Mouse (Mus musculus): ENCODE data around the gene Rab20.

The Rab20 gene

DNA sequence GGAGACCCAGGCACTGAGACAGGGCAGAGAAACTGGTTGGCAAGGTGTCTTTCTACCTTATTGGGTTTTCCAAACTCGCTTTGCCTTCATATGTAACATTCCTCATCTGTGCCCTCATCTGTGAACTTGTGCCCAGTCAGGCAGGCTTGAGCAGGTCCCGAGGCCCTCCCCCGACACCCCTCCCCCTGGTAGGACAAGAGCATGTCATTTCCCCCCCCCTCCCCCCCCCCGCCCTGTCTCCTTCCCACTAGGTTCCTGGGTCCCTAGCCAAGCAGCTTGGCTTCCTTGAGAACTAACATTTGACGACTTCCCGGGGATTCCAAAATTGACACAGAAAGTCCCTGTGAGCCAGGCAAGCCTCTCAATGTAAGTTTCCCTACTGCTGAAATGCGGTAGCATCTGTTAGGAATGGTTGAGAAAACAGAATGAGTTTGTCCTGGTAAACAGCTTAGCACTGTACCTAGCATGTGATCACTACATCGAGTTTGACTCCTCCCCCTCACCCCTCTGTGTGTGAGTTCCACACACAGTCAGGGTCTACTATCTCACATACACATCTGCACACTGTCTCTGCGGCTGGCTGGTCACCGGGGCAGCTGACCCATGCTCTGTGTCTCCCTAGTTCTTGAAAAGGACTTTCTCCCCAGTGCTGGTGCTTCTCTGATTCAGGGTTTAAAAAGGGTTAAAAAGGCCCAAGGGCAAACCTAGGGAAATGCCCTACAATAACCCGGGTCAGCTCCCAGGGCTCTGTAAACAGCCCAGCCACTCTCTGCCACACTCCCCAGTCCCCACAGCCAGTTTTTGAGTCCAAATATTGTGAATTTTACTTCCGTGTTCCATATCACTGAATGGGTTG is 20.3 kb downstream of the Rab20 start:
- no peak for ATAC-seq (ENCODE audit: insufficient number of reproducible peaks, low FRiP score, low TSS enrichment)

DNA sequence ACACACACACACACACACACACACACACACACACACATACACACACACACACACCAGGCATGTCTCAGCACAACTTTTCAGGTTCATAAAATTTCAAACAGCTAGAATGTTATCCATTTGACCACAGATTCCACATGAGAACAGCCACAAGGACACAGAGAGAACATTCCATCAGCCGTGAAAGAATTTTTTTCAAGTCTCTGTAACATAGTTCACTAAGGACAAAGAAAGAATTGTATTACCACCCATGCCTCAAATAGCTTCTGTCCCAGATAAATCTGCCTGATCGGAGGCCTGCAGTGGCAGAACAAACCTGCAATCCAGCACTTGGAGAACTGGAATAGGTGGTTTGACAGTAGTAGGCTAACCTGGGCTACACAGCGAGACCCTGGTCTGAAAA is 21.2 kb downstream of the Rab20 start:
- no peak for ATAC-seq (ENCODE audit: insufficient number of reproducible peaks, low FRiP score, low TSS enrichment)

DNA sequence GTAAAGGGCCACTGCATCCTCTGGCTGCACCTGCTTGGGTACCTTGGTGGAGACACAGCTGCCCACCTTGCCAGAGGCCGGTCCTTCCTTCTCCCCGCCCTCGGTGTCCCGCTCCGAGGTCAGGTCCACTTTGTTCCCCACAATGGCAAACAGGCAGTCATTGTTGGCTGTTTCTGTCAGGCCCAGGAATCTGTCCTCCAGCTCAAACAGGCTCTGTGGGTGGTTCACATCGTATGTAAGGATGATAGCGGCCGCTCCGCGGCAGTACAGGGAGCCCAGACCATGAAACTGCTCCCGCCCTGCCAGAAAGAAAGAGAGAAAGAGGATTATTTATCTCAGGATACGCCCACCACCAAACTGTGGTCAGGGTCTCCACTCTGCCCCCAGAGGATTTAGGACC is 24.3 kb downstream of the Rab20 start:
- no peak for ATAC-seq (ENCODE audit: insufficient number of reproducible peaks, low FRiP score, low TSS enrichment)

DNA sequence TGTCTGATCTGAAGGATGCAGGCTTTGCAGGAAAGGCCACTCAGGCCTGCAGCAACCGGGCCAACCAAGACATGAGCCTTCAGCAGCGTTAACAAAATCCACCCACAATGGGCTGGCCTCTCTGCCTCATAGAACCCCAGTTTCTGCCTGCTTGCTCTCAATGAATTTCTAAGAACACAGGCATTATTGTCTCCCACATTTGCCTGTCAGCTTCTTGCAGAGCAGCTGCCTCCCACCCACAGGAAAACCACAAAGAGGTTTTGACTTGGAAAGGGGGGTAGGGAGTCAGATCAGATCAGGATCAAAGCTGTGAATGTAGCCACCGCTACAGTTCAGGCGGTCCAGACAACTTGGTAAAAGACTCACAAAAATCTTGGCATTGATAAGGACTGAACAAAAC is 25.5 kb downstream of the Rab20 start:
- ATAC-seq (ENCODE audit: insufficient number of reproducible peaks, low FRiP score, low TSS enrichment) = no peak

DNA sequence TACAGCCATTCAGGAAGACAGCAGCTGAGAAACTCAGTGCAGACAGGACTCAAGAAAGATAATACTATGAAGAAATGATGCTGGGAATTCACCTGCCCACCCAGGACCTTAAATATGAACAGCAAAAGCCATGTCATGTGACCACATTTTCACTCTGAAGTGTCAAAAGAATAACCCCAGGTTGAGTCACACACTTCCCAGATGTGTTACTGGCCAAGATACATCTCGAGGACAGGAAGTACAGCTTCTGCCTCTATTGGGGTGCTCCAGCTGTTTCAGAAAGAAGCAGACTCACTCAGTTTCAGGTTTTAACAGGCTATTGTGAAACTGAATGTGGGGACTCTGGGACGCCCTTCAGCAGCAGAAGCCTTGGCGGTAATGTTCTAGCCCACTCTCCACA is 26.0 kb downstream of the Rab20 start:
- no peak for ATAC-seq (ENCODE audit: insufficient number of reproducible peaks, low FRiP score, low TSS enrichment)

DNA sequence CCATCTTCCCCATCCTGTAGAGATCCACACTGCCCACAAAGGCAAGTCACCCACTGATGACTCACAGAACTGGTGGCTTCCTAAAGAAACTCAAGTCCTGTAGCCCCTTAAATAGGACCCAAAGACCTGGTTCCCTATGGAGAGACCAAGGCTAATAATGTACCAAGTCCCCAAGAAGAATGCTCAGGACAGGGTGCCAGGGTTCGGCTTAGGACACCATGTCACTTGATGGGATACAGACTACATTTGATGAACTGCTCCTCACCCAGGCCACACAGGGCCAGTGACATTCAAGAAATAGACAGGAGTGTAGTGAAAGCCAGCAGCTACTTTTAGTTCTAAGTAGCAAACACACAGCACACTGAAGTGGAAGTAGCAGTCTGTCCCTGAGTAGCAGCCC is 26.4 kb downstream of the Rab20 start:
- no peak for ATAC-seq (ENCODE audit: insufficient number of reproducible peaks, low FRiP score, low TSS enrichment)

DNA sequence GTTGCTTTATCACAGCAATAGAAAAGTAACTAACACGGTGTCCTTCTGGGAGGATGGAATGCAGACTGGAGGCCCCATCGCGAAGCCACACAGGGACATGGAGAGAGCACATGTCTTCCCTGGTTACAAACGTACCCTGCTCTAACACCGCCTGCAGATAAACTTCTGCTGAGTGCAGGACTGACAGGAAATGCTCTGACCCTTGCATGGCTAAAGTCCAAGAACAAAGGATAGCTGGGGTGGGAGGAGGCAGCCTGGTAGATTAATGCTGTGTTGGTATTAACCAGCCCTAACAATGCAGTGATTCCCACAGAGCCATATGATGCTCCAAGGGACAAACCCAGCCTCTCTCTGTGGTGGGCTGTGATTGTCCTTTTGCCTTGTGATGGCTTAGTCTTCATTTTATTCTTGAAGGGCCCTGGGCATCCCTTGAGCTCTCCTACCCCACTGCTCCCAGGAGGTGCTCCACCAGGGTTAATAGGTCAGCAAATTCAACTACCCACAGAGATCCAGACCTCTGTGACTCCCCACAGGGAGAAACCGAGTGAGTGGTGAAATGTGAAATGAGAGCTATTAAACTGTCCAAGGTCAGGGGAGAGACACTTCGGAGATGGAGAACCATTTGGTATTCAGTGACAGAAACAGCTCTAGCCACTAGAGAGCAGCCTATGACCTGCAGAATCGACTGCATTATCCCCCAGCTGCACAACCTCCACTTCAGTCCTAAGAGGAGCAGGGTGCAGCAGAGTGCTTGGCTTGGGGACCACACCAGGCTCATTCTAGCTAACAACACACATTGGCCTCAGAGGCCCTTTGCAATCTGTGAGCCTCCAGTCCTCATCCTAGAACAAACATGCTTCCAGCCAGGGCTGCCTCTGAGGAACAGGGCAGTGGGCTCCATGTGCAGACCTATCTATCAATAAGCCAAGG is 28.1 kb downstream of the Rab20 start:
- ATAC-seq (ENCODE audit: insufficient number of reproducible peaks, low FRiP score, low TSS enrichment) = no peak

DNA sequence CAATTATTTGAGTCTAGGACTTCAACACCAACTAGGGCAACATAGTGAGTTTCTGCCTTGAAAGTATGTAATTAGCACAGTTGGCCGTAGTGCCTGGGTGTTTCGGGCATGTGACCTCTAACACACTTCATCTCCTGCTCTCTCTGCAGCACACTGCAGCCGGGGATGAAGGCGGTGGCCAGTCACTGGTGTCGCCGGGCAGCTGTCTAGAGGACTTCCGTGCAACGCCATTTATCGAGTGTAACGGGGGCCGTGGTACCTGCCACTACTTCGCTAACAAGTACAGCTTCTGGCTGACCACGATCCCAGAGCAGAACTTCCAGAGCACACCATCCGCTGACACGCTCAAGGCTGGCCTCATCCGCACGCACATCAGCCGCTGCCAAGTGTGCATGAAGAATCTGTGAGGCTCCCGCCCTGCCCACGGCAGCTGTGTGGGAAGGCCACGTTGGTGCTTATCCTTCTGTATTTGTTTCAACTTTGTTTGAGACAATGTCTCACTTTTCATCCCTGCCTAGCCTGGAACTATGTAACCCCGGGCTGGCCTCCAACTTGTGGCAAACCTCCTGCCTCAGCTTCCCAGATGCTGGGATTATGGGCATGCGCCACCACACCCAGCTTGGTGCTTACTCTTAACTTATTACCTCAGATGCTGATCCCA is 30.5 kb downstream of the Rab20 start:
- ATAC-seq (ENCODE audit: insufficient number of reproducible peaks, low FRiP score, low TSS enrichment) = no peak

DNA sequence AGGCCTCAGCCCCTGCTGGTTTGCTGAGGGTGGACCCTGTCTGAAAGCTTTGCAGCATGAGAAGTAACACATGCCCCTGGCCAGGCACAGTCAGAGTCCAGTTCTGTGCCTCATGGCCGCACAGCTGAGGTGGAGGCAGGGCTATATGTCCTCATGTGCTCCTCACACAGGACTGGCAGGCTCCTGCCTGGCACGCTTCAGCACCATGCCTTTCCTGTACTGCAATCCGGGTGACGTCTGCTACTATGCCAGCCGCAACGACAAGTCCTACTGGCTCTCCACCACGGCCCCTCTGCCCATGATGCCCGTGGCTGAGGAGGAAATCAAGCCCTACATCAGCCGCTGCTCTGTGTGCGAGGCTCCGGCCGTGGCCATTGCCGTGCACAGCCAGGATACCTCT is 32.7 kb downstream of the Rab20 start:
- ATAC-seq (ENCODE audit: insufficient number of reproducible peaks, low FRiP score, low TSS enrichment) = no peak

DNA sequence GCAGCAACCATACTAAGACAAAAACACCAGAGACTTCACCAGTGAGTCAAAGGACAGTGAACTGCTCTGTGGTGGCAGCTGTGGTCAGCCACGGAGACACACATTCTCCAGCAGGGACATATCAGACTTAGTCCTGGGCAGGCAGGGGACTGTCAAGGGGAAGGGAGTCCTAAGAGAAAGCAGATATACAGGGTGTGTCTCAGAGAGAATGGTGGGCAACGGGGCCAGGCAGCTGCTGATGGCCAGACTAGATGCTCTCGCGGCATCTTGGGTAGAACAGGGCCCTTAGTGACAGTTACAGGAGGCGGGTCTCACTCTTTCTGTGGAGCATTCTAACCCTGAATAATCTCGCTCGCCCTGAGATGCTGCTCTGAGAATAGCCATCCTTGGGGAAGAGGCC is 34.3 kb downstream of the Rab20 start:
- no peak for ATAC-seq (ENCODE audit: insufficient number of reproducible peaks, low FRiP score, low TSS enrichment)

DNA sequence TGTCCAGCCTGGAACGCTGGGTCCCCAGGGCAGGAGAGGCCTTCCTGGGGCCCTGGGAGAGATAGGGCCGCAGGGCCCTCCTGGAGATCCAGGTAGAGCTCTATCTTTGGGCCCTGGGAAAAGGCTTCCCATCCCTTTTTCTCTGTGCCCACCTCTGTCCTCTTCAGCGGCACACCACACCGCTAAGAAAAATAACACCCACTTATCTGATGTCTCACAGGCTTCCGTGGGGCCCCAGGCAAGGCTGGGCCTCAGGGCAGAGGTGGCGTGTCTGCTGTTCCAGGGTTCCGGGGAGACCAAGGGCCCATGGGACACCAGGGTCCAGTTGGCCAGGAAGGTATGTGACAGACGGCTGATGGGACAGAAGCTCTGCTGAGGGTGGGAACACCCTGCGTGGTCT is 34.9 kb downstream of the Rab20 start:
- no peak for ATAC-seq (ENCODE audit: insufficient number of reproducible peaks, low FRiP score, low TSS enrichment)

DNA sequence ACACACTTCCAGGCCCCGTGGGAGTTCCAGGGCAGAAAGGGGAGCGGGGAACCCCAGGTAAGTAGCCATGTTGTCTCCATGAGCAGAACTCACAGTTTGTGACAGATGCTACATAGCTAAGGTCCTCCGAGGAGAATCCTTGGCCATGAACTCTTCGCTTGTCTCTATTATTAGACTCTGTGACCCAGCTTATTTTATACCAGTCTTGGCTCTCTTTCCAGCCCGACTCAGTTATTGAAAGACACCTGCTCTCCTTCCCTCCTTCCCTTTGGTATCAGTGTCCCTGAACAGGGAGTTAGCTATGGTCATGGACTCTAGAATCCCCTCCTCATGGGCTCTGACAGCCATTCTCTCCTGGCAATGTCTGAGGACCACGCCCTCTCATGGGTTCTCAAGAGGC is 37.2 kb downstream of the Rab20 start:
- ATAC-seq (ENCODE audit: insufficient number of reproducible peaks, low FRiP score, low TSS enrichment) = no peak

DNA sequence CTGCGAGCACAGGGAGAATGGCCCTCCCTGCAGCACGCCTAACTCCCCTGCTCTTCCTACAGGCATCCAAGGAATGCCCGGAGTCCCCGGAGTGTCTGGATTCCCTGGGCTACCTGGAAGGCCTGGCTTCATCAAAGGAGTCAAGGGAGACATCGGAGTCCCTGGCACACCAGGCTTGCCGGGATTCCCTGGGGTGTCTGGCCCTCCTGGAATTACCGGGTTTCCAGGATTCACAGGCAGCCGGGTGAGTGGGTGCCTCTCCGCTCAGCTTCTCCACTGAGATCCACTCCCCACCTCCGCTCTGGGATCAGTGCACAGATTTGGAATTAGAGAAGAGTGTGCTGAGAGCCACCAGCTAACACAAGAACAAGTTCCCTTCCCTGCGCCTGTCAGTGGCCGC is 40.6 kb downstream of the Rab20 start:
- no peak for ATAC-seq (ENCODE audit: insufficient number of reproducible peaks, low FRiP score, low TSS enrichment)

DNA sequence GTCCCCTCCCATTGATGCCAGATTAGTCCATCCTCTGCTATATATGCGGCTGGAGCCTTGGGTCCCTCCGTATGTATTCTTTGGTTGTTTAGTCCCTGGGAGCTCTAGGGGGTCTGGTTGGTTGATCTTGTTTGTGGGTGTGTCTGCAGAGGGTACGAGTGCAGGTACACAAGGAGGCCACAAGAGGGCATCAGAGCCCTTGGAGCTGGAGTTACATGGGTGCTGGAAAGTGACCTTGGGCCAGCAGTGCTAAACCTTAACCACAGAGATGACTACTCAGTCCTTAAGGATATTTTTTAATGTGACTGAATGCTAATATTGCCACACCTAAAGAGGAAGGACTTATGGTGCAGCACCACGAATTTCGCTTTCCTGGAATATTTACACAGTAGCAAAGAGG is 47.8 kb downstream of the Rab20 start:
- no peak for ATAC-seq (ENCODE audit: insufficient number of reproducible peaks, low FRiP score, low TSS enrichment)

DNA sequence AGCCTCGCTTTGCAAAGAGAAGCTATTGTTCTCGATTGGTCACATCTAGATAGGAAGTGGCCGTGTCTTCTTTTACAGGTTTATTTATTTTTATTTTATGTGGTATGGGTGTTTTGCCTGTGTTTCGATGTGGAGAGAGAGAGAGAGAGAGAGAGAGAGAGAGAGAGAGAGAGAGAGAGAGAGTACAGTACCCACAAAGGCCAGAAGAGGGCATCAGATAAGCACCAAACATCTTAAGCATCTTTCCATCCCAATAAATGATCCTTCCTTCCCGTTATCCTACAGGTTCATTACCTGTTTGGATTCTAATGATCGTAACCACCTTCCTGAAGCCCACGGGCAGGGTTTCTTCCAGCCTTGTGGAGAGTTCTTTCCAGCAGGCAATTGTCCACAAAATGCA is 55.4 kb downstream of the Rab20 start:
- ATAC-seq (ENCODE audit: insufficient number of reproducible peaks, low FRiP score, low TSS enrichment) = no peak

DNA sequence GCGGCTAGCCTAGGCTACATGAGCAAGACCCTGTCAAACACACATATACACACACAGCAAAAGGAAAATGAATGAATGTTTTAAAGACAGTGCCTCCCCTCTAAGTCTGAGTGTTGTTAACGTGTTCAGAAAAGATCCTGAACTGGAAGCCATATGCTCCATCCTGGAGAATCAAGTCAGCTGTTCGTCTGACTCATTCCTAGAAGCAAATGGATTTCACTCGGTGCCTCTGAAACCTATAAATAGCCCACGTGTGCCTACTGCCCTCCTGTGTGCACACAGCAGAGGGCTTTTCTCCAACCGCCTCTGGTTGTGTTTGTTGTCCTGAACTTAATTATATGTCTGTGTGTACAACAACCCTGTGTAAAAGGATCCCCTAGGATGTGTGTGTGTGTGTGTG is 56.5 kb downstream of the Rab20 start:
- ATAC-seq (ENCODE audit: insufficient number of reproducible peaks, low FRiP score, low TSS enrichment) = no peak

DNA sequence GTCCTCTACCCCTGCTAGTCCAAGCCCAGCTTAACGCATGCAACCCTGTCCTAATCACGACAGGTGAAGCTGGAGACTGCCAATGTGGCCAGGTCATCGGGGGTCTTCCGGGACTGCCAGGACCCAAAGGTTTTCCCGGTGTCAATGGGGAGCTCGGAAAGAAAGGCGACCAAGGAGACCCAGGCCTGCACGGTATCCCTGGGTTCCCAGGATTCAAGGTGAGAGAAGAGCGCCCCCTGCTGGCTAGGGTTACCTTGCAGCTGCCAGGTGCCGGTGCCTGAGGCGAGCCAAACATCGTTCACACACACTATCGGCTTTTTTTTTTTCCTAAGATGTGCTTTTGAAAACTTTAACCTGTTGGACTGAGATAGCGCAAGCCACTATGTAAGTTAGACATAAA is 57.4 kb downstream of the Rab20 start:
- ATAC-seq (ENCODE audit: insufficient number of reproducible peaks, low FRiP score, low TSS enrichment) = no peak

DNA sequence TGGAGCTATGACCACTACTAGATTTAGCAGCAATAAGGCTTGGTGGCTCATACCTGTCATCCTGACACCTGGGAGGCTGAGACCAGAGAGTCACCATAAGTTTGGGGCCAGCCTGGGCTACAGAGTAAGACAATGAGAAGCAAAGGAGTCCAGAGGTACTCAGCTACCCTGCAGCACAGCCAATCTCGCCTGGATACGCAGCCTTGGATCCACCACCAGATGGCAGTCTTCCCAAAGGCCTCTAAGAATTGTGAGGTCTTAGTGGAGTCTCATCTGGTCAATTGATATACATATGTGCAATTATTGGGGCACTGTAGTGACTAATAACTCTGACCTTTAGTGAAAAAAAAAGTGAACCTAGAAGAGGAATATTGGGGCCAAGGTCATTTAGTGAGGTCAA is 58.9 kb downstream of the Rab20 start:
- ATAC-seq (ENCODE audit: insufficient number of reproducible peaks, low FRiP score, low TSS enrichment) = peak; percentile 54

DNA sequence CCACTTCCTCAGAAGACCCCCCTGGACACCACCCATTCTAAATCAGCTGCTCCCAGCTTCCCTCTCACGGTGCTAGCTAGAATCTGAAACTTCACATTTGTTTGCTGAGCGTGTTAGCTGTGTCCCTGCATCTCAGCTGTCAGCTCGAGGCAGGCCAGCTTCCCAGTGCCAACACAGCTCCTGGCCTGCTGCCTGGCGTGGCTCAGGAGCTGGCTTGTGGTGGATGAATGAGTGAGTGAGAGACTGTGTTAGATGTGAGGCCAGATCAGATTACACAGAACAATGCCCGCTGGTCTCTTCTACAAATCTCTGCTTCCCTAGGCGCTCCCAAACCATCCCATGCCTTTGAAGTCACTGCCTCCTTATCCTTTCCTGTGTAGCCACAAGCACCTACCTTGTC is 59.3 kb downstream of the Rab20 start:
- peak; percentile 63 for ATAC-seq (ENCODE audit: insufficient number of reproducible peaks, low FRiP score, low TSS enrichment)

DNA sequence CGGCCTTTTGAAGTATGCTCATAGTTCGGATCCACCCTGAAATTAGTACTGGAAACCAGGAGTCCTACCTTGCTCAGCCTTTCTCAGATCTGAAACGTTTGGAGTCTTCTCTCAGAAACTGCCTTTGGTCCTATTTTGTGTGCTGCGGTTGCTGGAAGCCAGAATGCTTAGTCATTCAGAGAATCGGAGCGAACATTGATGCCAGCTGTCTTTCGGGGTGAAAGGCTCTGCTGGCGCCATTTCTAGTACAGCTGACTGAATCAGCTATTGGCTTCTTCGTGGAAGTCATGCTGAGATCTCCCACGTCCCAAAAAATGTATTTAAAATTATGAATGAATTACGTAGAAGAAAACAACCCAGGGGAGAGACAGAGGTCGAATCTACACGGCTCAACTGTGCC is 60.7 kb downstream of the Rab20 start:
- no peak for ATAC-seq (ENCODE audit: insufficient number of reproducible peaks, low FRiP score, low TSS enrichment)

DNA sequence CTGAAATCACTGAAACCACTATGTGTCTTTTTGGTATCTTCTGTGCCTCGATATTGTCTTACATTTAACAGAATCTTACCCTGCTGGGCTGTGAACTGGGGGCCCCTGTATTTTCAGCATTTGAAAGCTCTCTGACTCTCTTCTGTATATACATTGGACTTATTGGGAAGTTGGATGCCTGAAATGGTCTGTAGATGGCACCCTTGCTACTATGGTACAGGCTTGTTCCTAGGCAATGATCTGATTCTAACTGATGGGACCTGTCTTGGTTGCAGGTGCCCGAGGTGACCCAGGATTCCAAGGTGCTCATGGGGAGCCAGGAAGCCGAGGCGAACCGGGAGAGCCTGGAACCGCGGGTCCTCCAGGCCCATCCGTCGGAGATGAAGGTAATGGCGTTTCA is 63.4 kb downstream of the Rab20 start:
- ATAC-seq (ENCODE audit: insufficient number of reproducible peaks, low FRiP score, low TSS enrichment) = no peak
